Mouse (Mus musculus) lung, postnatal 25 days (tissue): ENCODE measurements around the gene Mettl7a2.
A peak's percentile ranks its signal among the peaks of the same experiment; 100 is the strongest.

Source experiments
- DNase-seq: peaks from one replicate; pipeline ENCODE4 v3.0.0; 2022; ENCODE audit warnings: low spot score

Gene Mettl7a2

DNA sequence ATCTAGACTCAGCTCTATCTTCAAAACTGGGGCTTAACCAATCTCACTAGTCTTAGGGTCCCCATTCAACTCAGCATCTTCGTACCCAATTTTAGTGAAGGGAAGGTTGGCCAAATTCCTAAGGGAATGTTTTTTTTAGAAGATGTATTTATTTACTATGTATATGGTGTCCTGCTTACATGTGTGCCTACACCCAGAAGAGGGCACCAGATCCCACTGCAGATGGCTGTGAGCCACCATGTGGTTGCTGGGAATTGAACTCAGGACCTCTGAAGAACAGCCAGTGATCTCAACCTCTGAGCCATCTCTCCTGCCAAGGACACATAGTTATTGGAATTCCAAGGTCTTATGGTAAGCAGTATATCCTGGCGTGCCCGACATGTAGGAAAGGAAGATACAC is 42.6 kb downstream of the Mettl7a2 start:
- DNase-seq: no peak

DNA sequence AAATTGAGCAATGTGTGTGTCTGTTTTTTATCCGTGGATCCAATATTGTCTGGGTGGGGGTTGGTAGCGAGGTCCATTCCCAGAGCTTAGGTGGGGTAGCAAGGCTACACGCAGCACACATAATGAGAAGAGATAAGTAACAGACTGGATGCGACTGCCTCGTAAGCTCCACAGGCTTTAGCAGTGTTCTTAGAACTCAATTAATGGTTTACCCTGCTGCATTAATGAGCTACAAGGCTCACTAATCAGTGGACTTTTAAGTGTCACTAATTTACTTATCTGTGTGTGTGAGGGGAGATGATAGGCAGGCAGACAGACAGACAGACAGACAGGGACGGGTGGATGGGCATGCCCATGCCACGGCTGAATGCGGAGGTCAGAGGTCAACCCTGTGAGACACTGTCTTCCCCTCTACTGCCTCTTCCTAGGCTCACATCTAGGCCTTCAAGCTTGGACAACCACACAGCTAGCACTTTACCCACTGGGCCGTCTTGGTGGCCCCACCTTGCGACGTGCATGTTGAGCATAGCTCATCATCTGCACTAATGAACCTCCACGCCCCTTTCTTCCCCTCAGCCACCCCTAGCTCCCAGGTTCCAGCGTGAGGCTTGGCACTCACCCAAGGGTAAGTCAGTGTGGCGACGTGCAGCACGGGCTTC is 47.7 kb downstream of the Mettl7a2 start:
- DNase-seq: no peak

DNA sequence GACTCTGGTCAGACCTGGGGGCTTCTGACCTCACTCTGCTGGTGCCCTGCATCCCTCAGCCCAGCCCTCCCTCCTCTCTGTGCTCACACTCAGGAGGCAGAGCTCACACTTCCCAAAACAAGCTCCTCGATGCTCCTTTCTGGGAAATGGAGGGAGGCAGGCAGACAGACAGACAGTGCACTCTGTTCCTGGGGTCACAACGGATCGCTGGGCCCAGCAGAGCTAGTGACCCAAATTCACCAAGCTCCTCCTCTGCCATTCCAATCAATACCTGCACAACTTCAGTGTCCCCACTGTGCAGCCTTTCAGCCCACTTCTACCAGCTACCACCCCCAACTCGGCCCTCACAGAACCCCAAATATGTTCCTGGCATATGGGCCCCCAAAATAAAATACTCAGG is 48.8 kb downstream of the Mettl7a2 start:
- DNase-seq: no peak

- no peak for DNase-seq
These were observed 49.3 kb downstream of the Mettl7a2 start for GRCm38 (mm10) chr15:100402347-100402746.

- no peak for DNase-seq
These were observed 49.8 kb downstream of the Mettl7a2 start for GRCm38 (mm10) chr15:100402798-100403197.

DNA sequence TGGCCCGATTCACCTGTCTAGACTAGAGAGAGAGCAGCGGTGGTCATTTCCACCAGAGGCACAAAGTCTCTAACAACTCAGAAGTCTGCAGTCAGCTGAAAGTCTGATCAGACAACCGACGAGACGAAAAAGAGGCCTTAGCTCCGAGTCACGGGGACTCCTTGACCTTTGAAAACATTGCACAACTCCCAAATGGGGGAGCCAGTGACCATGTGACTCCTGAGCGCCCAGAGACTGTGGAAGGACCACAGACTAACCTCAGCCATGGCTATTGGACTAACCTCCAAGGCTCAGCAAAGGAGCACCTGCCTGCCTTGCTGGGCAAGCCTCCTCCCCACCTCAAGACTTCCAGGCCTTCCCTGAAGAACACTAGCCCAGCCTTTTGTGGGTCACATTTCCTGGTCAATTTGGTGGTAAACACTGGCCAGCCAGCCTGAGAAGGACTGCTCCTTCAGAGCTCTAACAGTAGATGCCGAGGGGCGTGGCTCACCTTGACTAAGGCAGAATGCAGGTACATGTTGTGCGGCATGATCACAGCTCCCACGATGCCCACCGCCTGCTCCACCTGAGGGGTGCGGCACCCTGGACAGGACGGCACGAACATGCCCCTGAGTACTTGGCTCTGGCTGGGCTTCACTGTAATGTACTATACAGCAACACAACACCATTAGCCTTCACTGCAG is 50.5 kb downstream of the Mettl7a2 start:
- DNase-seq: peak; percentile 52

DNA sequence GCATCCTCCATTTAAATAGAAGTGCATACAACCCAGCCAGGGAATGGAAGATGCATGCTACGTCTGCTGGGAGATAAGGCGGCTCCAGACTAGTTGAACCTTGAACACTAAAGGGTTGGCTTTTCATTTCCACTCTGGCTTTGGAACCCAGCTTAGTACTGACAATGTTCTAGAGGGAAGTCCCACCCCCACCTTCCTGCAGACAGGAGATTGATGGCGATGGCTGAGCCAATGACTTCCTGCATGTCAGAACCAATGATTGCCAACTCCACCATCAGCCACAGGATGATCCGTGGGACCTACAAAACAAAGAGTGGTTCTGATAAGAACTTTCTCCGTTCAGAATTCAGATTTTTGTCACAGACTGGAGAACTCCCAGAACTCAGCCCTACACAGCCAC is 53.1 kb downstream of the Mettl7a2 start:
- no peak for DNase-seq

DNA sequence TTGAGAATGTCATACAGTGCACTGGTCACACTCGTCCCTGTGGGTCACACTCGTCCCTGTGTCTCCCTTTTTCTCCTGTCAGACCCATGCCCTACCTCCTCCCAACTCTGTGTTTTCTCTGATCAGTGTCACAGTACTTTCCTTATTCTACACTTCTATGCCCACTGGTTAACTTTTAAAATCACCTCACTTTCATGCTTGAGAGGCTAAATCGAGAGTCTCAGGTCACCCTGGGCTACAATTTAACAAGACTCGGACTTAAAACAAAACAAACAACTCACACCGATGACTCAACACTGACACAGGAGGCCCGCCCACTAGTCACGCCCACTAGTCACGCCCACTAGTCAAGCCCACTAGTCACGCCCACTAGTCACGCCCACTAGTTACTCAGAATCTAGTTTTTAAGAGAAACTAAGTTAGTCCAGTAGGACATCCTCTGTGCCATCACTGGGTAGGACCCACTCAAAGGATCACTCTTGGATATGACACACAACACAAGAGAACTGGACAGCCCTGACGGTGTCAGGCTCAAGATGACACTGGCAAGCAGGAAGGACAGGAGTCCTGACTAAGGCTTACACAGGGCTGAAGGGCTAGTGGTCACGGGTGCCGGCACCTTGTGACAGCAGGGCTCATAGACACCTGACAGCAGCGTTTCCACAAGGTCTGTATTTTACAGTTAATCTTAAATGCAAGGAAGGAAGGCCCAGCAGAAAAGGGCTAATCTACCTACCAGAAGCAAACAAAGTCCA is 58.1 kb downstream of the Mettl7a2 start:
- DNase-seq: peak; percentile 56
